Mouse (Mus musculus) hindbrain, embryonic 13.5 days (tissue): ENCODE measurements around the gene Stxbp3. TPM values are rescaled to one million over a fixed set of nuclear protein-coding genes. Genes with fewer than 3 reads are reported as not detected.
"Not testable (repeated sequence)": the region's sequence is repeated elsewhere in the genome, so short reads cannot be mapped to it uniquely, and the experiment has no call there.

Source experiments
- ATAC-seq: fragments of 200-750 bp; cut with Nextera tagmentation; 2 replicates; pipeline ENCODE4 v1.8.0; 2017; ENCODE audit warnings: moderate TSS enrichment; ENCODE audit not compliant: low FRiP score
- H3K27ac ChIP-seq: fragments of 300-500 bp; sonication (generic); 2 replicates; pipeline ENCODE4 v1.5.1; 2015; ENCODE audit warnings: inconsistent platforms, mild to moderate bottlenecking, moderate library complexity
- H3K27me3 ChIP-seq: fragments of 300-500 bp; sonication (generic); 2 replicates; pipeline ENCODE4 v1.6.1; 2015; ENCODE audit warnings: mild to moderate bottlenecking, inconsistent platforms
- H3K36me3 ChIP-seq: fragments of 300-500 bp; sonication (generic); 2 replicates; pipeline ENCODE4 v1.6.1; 2015; ENCODE audit warnings: mild to moderate bottlenecking, inconsistent platforms
- H3K4me1 ChIP-seq: fragments of 300-500 bp; sonication (generic); replicated peaks from 2 replicates; pipeline ENCODE4 v1.6.1; 2015; ENCODE audit warnings: inconsistent platforms
- H3K4me2 ChIP-seq: fragments of 300-500 bp; sonication (generic); 2 replicates; pipeline ENCODE4 v1.6.1; 2015; ENCODE audit warnings: inconsistent platforms, mild to moderate bottlenecking, moderate library complexity
- H3K4me3 ChIP-seq: fragments of 300-500 bp; sonication (generic); 2 replicates; pipeline ENCODE4 v1.5.1; 2015; ENCODE audit warnings: mild to moderate bottlenecking, inconsistent platforms
- H3K9ac ChIP-seq: fragments of 300-500 bp; sonication (generic); 2 replicates; pipeline ENCODE4 v1.6.1; 2015; ENCODE audit warnings: mild to moderate bottlenecking, inconsistent platforms
- H3K9me3 ChIP-seq: fragments of 300-500 bp; sonication (generic); 2 replicates; pipeline ENCODE4 v1.6.1; 2016; ENCODE audit warnings: inconsistent platforms
- WGBS: fragments of 180-500 bp; shearing (Covaris S2); methylation state at CpG from one replicate; pipeline ENCODE4 v1.1.7; 2015; 5-methylcytosine and 5-hydroxymethylcytosine counted together
- polyA plus RNA-seq: library from polyadenylated mRNA; unstranded; fragments of >200 nt; fragmentation: Nextera tagmentation; extraction: Ambion mirVana; gene quantifications from 2 replicates; pipeline ENCODE4 v1.2.1, GENCODE M21; 2015

Gene Stxbp3
- polyA plus RNA-seq, 1 experiment from 2014 or later: 16.7 TPM

DNA sequence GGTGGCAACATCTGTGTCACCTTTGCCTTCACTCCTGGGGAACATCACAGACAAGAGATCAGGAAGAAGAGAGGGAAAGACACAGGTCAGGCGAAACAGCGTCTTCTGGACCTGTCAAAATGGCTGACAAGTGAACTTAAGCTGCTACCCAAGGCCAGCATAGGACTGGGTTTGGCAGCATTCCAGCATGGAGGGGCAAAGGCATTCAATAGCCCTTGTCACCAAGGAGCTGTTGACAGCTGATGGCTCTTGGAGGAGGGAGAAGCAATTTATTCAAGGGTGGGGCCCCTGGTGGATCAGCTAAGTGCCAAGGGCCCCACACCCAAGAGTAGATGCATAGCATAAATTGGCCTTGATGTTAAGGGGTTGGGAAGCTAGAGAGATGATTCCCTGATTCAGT lies 38.8 kb upstream of the Stxbp3 start:
- H3K9me3 ChIP-seq: no peaks in the 10 kb centered on the region
- H3K4me3 ChIP-seq: no peak overlapping the region
- H3K27ac ChIP-seq: no peak overlapping the region
- no peak overlapping the region for H3K9ac ChIP-seq
- H3K27me3 ChIP-seq: no peaks in the 10 kb centered on the region
- peaks cover 17% of the 10 kb centered on the region for H3K4me1 ChIP-seq
- 31% methylated on average over 2 of the region's 2 CpGs for WGBS
- no peak overlapping the region for H3K4me2 ChIP-seq
- peak; percentile 28; the same call in 1 of the 2 replicates for ATAC-seq
- H3K36me3 ChIP-seq: no peaks in the 10 kb centered on the region

- Histone ChIP-seq H3K4me2 (no peak overlapping the region), H3K4me3 (no peak overlapping the region), H3K9me3 (no peaks in the 10 kb centered on the region), H3K4me1 (no peaks in the 10 kb centered on the region), H3K36me3 (no peaks in the 10 kb centered on the region), H3K9ac (no peak overlapping the region), H3K27ac (no peak overlapping the region), H3K27me3 (no peaks in the 10 kb centered on the region)
- ATAC-seq: no peak
- WGBS: 82% methylated on average over 6 of the region's 6 CpGs
These were observed 30.3 kb upstream of the Stxbp3 start for GRCm38 (mm10) chr3:108870631-108871030.

- Histone ChIP-seq H3K9ac (no peak overlapping the region), H3K27me3 (no peaks in the 10 kb centered on the region), H3K9me3 (no peaks in the 10 kb centered on the region), H3K36me3 (no peaks in the 10 kb centered on the region), H3K4me1 (no peaks in the 10 kb centered on the region), H3K4me3 (no peak overlapping the region), H3K4me2 (no peak overlapping the region), H3K27ac (no peak overlapping the region)
- ATAC-seq: no peak
- 96% methylated on average over 3 of the region's 3 CpGs for WGBS
These were observed 27.1 kb upstream of the Stxbp3 start for GRCm38 (mm10) chr3:108867449-108867848.

DNA sequence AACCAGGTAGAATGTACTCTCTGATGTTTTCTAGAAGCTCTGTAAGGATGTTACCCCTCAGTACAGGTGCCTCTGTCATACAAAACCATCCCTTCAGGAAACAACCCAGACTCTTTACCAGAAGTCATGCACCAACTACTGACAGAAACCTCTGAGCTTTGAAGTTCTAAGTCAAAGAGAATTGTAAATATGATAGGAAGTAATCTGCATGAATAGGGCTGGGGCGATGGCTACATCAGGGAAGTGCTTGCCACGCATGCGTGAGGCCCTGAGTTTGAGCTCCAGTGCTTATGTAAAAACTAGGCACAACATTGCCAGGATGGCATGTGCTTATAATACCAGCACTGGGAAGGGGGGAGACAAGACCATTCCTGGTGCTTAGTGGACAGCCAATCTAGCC lies 25.4 kb upstream of the Stxbp3 start:
- WGBS: 94% methylated on average over 3 of the region's 3 CpGs
- no peak overlapping the region for H3K9ac ChIP-seq

DNA sequence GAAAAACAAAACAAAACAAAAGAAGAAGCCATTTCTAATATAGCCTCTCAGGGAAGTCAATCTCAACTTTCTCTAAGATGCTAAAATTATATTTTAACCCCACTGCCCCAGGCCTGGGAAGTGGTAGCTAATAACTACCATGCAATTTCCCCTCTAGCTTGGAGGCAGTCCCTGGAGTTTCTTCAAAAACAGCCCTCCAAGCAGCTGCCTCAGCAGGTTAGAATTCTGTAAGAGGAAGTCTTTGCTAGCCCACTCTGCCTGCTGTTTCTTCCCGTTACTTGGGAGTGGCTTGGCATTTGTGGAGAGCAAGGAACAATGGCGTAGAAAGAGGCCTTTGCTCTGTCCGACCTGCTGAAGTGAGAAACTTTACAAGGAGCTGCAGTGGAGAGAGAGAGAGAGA lies 24.8 kb upstream of the Stxbp3 start:
- no peaks in the 10 kb centered on the region for H3K9me3 ChIP-seq
- no peaks in the 10 kb centered on the region for H3K27me3 ChIP-seq
- no peaks in the 10 kb centered on the region for H3K4me1 ChIP-seq
- WGBS: 41% methylated on average over 3 of the region's 3 CpGs
- no peak overlapping the region for H3K4me2 ChIP-seq
- H3K27ac ChIP-seq: no peak overlapping the region
- ATAC-seq: no peak
- no peaks in the 10 kb centered on the region for H3K36me3 ChIP-seq
- no peak overlapping the region for H3K9ac ChIP-seq
- no peak overlapping the region for H3K4me3 ChIP-seq

More for the DNA sequence above, 25.4 kb upstream of the Stxbp3 start:
- Histone ChIP-seq H3K27me3 (no peaks in the 10 kb centered on the region), H3K36me3 (no peaks in the 10 kb centered on the region), H3K27ac (no peak overlapping the region), H3K9me3 (no peaks in the 10 kb centered on the region), H3K4me3 (no peak overlapping the region), H3K4me1 (no peaks in the 10 kb centered on the region), H3K4me2 (no peak overlapping the region)
- ATAC-seq: no peak

GRCm38 (mm10) chr3:108863091-108863490 lies 22.8 kb upstream of the Stxbp3 start:
- Histone ChIP-seq H3K27me3 (no peaks in the 10 kb centered on the region), H3K4me2 (no peak overlapping the region), H3K27ac (no peak overlapping the region), H3K4me1 (peaks cover 6% of the 10 kb centered on the region), H3K9ac (no peak overlapping the region), H3K4me3 (no peak overlapping the region), H3K36me3 (no peaks in the 10 kb centered on the region), H3K9me3 (no peaks in the 10 kb centered on the region)
- 91% methylated on average over 10 of the region's 10 CpGs for WGBS
- no peak for ATAC-seq

DNA sequence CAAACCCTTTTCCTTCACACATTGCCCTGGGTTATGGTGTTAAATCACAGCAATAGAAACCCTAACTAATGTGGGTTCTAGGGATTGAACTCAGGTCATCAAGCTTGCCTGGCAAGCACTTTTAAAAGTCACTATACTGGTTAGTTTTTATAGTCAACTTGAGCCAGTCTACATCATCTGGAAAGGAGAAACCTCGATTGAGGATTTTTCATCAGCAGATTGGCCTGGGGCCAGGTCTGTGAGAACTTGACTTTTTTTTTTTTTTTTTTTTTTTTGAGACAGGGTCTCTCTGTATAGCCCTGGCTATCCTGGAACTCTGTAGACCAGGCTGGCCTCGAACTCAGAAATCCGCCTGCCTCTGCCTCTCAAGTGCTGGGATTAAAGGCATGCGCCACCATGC lies 22.0 kb upstream of the Stxbp3 start:
- not testable (repeated sequence) for H3K27me3 ChIP-seq, ATAC-seq, H3K27ac ChIP-seq, H3K4me1 ChIP-seq, H3K9ac ChIP-seq, H3K4me2 ChIP-seq, H3K9me3 ChIP-seq, H3K36me3 ChIP-seq, H3K4me3 ChIP-seq
- 90% methylated on average over 4 of the region's 4 CpGs for WGBS

DNA sequence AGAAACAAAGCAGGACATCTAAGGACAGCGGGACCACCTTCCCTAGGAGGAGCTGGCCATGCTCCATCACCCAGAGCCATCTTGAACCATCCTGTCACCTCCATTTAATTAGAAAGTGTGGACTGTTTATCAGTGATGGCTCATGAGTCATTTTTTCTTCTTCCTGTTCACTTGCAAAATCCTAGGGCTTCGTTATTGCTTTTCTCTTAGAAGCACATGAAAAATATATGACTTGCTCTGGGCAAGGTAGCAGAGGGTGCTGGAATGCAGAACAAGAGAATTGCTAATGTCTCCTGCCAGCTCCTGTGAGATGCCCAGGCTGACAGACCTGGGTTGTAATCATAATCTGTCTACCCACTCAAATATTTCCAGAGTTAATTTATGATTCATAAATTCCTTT lies 20.5 kb upstream of the Stxbp3 start:
- Histone ChIP-seq H3K9ac (no peak overlapping the region), H3K9me3 (no peaks in the 10 kb centered on the region), H3K4me1 (peaks cover 15% of the 10 kb centered on the region), H3K36me3 (no peaks in the 10 kb centered on the region), H3K27me3 (no peaks in the 10 kb centered on the region), H3K4me3 (no peak overlapping the region), H3K27ac (no peak overlapping the region), H3K4me2 (no peak overlapping the region)
- 84% methylated on average over 2 of the region's 2 CpGs for WGBS
- ATAC-seq: no peak

- peak; percentile 86 for ATAC-seq
- peak overlapping the region; percentile 36; the same call in 1 of the 2 replicates for H3K27ac ChIP-seq
- WGBS: 29% methylated on average over 7 of the region's 7 CpGs
These were observed 18.0 kb upstream of the Stxbp3 start for GRCm38 (mm10) chr3:108858231-108858770.

GRCm38 (mm10) chr3:108857714-108858113 lies 17.4 kb upstream of the Stxbp3 start:
- peak overlapping the region; percentile 36; the same call in 1 of the 2 replicates for H3K27ac ChIP-seq
- H3K4me2 ChIP-seq: no peak overlapping the region; the same call in 1 of the 2 replicates
- H3K9me3 ChIP-seq: no peaks in the 10 kb centered on the region
- no peaks in the 10 kb centered on the region for H3K27me3 ChIP-seq
- no peak overlapping the region for H3K4me3 ChIP-seq
- H3K4me1 ChIP-seq: peaks cover 25% of the 10 kb centered on the region
- no peaks in the 10 kb centered on the region for H3K36me3 ChIP-seq
- WGBS: 83% methylated on average over 1 of the region's 1 CpGs
- no peak overlapping the region for H3K9ac ChIP-seq
- ATAC-seq: no peak

More at GRCm38 (mm10) chr3:108858231-108858770, 18.0 kb upstream of the Stxbp3 start:
- Histone ChIP-seq H3K4me3 (no peak overlapping the region), H3K4me1 (peaks cover 25% of the 10 kb centered on the region), H3K4me2 (peak overlapping the region; percentile 14; the same call in 1 of the 2 replicates), H3K27me3 (no peaks in the 10 kb centered on the region), H3K9ac (no peak overlapping the region), H3K9me3 (no peaks in the 10 kb centered on the region), H3K36me3 (no peaks in the 10 kb centered on the region)

DNA sequence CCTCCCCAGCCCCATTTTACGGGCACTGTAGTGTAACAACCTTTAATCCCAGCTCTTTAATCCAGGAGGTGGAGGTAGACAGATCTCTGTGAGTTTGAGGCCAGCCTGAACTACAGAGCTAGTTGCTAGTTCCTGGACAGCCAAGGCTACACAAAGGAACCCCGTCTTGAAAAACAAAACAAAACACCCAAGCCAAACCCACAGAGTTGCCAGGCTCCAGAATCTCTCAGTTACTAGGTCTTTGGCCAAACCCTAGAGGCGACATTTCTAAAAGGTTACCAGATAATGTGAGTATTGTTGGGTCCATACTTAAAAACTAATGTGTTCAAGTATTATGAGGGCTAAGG lies 16.8 kb upstream of the Stxbp3 start:
- Histone ChIP-seq H3K4me2 (no peak overlapping the region), H3K4me1 (peaks cover 29% of the 10 kb centered on the region), H3K9ac (no peak overlapping the region), H3K27ac (no peak overlapping the region), H3K4me3 (no peak overlapping the region), H3K27me3 (no peaks in the 10 kb centered on the region), H3K36me3 (no peaks in the 10 kb centered on the region), H3K9me3 (no peaks in the 10 kb centered on the region)
- no peak for ATAC-seq
- 42% methylated on average over 3 of the region's 3 CpGs for WGBS

- H3K4me3 ChIP-seq: no peak overlapping the region
- no peaks in the 10 kb centered on the region for H3K9me3 ChIP-seq
- peak overlapping the region; percentile 71; the same call in 1 of the 2 replicates for H3K27ac ChIP-seq
- no peaks in the 10 kb centered on the region for H3K27me3 ChIP-seq
- H3K36me3 ChIP-seq: no peaks in the 10 kb centered on the region
- no peak for ATAC-seq
- 46% methylated on average over 8 of the region's 8 CpGs for WGBS
- H3K4me1 ChIP-seq: peaks cover 31% of the 10 kb centered on the region
- no peak overlapping the region for H3K4me2 ChIP-seq
- no peak overlapping the region for H3K9ac ChIP-seq
These were observed 16.2 kb upstream of the Stxbp3 start for GRCm38 (mm10) chr3:108856386-108857123.

- 67% methylated on average over 10 of the region's 10 CpGs for WGBS
- Histone ChIP-seq H3K27ac (peak overlapping the region; percentile 71), H3K27me3 (no peaks in the 10 kb centered on the region), H3K9me3 (no peaks in the 10 kb centered on the region), H3K36me3 (no peaks in the 10 kb centered on the region), H3K4me3 (no peak overlapping the region), H3K4me2 (no peak overlapping the region), H3K9ac (0 out of 2 replicates have a peak overlapping the region, but pooled peaks have one; percentile 26), H3K4me1 (peaks cover 35% of the 10 kb centered on the region)
- 0 out of 2 replicates have a peak, but pooled peaks have one; percentile 22 for ATAC-seq
These were observed 15.5 kb upstream of the Stxbp3 start for GRCm38 (mm10) chr3:108855864-108856263.
